Mouse (Mus musculus) embryo, embryonic 10.5 days (tissue): ENCODE data around the gene Spag5.

Experiments
- DNase-seq: peaks from one replicate; pipeline ENCODE4 v3.0.0-alpha.2; 2015; ENCODE audit warnings: low spot score

Spag5 gene

GRCm38 (mm10) chr11:78353081-78353480, 51.8 kb downstream of the Spag5 start:
- DNase-seq = no peak

- DNase-seq = no peak
These were observed 53.6 kb downstream of the Spag5 start for GRCm38 (mm10) chr11:78354905-78355304.

GRCm38 (mm10) chr11:78355471-78356238, 54.3 kb downstream of the Spag5 start:
- DNase-seq = peak; percentile 85

- DNase-seq = peak; percentile 58
These were observed 57.1 kb downstream of the Spag5 start for GRCm38 (mm10) chr11:78358330-78359007.

GRCm38 (mm10) chr11:78360125-78360788, 58.9 kb downstream of the Spag5 start:
- DNase-seq = peak; percentile 92

GRCm38 (mm10) chr11:78360789-78361131, 59.4 kb downstream of the Spag5 start:
- no peak for DNase-seq

GRCm38 (mm10) chr11:78363309-78364007, 62.1 kb downstream of the Spag5 start:
- no peak for DNase-seq

- no peak for DNase-seq
These were observed 62.8 kb downstream of the Spag5 start for GRCm38 (mm10) chr11:78364103-78364502.

GRCm38 (mm10) chr11:78367456-78368225, 66.3 kb downstream of the Spag5 start:
- DNase-seq = no peak

GRCm38 (mm10) chr11:78370389-78370788, 69.1 kb downstream of the Spag5 start:
- DNase-seq = no peak

- no peak for DNase-seq
These were observed 70.4 kb downstream of the Spag5 start for GRCm38 (mm10) chr11:78371711-78372110.
